Mouse (Mus musculus) cerebellum, postnatal 25 days (tissue): Measurements from ENCODE around the gene Spata31d1a.
"Not testable (repeated sequence)": the region's sequence is repeated elsewhere in the genome, so short reads cannot be mapped to it uniquely, and the experiment has no call there.

Experiments used
- DNase-seq, 2 experiments: peaks; one replicate each; pipeline ENCODE4 v3.0.0; 2021; ENCODE audit warnings: mixed read lengths in 2 of 2

Gene Spata31d1a

DNA sequence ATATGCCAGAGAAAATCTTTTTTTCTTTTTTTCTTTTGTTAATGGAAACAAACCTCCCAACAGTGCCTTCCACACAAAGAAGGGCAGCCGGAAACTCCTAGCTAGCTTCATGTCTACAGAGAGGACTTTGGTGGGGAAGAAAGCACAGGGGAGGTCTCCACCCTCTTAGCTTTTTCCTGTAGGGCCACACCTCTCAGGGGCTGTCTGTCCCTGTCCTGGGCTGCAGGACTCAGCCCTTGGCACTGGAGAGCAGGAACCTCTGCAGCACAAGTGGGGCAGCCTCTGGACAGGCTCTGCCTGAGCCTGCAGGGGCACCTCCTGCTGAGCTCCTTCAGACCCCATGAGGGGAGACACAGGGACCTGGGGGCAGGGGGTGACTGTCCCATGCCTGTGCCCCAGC, 10.0 kb downstream of the Spata31d1a start:
- not testable (repeated sequence) for DNase-seq

DNA sequence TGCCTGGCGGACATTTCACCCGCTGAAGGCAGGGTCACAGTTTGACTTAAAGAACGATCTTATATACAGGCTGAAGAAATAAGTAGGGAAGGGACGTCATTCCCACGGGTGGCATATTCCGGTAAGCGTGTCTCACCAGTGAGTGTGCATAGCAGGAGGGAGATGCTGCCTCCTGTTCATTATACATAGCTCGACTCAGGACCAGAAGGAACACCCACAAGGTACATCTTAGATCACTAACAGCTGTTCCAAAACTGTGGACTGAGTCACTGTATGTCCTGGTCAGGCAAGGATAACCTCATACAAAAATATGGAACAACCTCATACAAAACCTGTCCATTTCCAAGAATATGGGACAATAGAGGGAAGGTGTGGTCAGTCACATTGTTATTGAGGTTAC, 11.0 kb downstream of the Spata31d1a start:
- no peak for DNase-seq

- no peak for DNase-seq
These were observed 14.3 kb downstream of the Spata31d1a start for GRCm38 (mm10) chr13:59695781-59696180.

GRCm38 (mm10) chr13:59694008-59694407, 16.1 kb downstream of the Spata31d1a start, which contains the start of gene 4921517D22Rik:
Gene 4921517D22Rik, minus strand, starts transcription at chr13:59694108.
- DNase-seq, result no peak

DNA sequence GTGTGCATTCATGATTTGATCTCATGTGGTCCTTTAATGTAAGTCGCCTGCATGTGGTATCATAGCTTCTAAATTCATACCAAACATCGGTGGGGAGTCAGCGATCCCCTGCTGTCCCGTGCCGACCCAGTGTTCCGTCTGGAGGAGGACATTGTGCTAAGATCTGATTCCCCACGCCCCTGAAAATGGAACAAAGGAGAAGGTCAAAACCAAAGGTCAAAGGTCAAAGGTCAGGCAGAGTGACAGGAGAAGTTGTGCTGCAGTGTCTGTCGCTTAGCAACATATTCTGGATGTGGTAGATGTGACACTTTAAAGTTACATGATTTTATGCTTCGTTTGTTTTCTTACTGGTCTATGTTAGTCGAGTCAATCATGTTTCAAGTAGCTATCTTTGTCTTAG, 18.7 kb downstream of the Spata31d1a start:
- DNase-seq, result no peak

DNA sequence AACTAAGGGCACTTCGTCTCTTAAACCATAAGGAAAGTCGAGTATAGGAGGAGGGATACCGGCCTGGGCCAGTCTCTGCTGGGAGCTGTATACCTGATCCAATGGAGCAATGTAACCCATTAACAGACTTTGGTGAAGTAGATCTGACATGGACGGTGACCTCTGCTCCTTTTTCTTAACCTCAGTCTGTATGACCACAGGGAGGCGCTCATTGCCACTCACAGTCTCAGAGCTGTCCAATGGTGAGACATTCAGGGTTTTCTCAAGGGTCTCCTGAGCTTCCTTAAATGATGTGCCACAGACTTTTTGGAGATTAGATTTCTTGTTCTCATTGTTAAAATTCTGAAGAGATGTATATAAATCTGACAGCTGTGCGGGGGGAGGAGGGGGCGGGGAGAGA, 19.6 kb downstream of the Spata31d1a start:
- DNase-seq, result no peak

- no peak for DNase-seq
These were observed 20.3 kb downstream of the Spata31d1a start for GRCm38 (mm10) chr13:59689843-59690242.

GRCm38 (mm10) chr13:59689313-59689712, 20.8 kb downstream of the Spata31d1a start:
- DNase-seq, result no peak

DNA sequence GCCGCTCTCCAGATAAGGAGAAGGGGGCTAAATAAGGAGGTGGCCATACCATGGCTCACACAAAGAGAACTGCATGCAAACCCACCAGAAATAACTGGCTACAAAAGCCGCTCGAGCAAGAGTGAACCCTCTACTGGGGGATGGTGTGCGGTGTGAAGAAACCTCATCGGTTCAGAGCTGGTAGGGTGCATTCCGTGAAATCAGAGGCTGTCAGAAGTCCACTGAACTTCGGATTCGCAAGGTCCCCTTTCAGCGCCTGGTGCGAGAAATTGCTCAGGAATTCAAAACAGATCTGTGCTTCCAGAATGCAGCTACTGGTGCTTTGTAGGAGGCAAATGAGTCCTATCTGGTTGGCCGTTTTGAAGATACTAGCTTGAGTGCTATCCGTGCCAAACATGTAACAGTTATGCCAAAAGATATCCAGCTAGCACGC, 21.8 kb downstream of the Spata31d1a start:
- DNase-seq, result peak; percentile 62 to 68

DNA sequence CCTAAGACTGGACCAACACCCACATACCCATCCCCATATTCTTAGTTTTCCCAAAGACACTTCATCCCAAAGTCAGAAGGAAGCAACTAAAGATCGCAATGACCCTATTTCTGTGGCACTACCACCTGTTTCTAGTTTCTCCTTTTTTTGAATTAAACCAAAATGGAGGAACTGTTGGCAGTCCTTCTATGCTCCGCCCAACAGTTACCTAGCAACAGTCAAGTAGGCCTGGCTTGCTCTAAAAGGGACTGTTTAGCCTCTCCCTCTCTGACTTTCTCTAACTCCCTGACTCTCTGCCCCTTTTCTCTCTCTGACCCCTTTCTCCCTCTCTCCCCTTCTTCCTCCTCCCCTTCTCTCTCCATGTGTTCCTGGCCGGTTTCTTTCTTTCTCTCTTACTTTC, 24.9 kb downstream of the Spata31d1a start:
- DNase-seq, result no peak

GRCm38 (mm10) chr13:59682629-59683028, 27.5 kb downstream of the Spata31d1a start:
- DNase-seq, result no peak

- no peak for DNase-seq
These were observed 30.2 kb downstream of the Spata31d1a start for GRCm38 (mm10) chr13:59679908-59680307.

DNA sequence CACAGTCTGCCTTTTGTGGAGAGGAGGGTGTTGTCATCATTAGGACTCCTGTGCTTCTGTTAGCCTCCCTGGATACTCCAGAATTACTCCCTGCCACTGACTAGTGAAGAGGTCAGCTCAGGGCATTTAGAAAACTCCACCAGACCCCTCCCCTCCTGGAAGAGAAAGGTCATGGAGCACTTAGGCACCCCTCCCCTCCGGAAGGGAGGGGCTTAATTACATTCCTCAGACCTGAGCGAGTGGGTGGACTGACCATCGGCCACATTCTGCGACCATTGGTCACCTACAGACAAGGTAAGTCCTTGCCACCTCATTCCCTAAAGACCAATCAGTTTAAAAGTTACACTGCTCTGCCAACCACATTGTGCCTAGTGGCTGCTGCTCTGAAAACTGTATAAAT, 30.8 kb downstream of the Spata31d1a start:
- no peak for DNase-seq

GRCm38 (mm10) chr13:59676316-59677229, 33.6 kb downstream of the Spata31d1a start:
- peak in 1 of 2 experiments; percentile 35 for DNase-seq

DNA sequence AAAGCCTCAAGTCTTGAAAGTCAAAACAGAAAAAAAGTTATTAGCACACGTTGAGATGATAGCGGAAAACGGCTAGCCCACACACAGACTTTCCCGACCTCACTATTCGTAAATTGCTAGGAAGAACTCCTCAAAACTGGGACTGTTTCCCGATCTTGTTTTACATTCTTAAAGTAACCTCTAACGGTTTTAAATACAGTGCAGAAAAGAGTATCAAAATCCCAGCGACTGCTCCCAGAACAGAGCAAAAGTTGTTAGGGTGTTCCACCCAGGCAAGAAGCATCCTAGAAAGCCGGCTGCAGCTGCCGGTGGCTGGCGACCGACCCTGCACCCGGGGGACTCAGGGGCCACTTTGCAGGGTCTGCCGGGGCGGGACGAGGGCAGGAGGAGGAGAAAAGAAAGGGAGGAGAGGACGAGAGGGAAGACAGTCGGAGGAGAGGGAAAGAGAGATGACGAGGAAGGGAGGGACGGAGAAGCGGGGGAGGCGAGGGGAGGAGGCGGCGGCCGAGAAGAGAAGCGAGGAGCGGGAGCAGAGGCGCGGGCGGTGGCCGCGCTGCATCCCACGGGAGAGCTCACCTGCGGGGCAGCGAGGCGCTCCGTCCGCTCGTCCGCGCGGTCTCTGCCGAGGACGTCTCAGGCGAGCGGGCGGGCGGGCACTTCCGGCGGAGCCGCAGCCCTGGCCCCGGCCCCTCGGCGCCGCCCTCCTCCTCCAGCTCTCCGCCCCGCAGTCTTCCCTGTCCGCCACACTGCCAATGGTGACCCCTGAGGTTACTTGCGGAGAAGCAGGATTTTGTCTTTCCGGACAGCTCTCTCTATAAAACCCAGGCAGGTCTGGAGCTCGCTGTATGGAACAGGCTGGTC, 34.7 kb downstream of the Spata31d1a start, which contains the start of gene Golm1:
Golm1 (minus strand) TSS at position 661 of the 861 bp plus-strand sequence.
- DNase-seq, result peak; percentile 79 to 81

DNA sequence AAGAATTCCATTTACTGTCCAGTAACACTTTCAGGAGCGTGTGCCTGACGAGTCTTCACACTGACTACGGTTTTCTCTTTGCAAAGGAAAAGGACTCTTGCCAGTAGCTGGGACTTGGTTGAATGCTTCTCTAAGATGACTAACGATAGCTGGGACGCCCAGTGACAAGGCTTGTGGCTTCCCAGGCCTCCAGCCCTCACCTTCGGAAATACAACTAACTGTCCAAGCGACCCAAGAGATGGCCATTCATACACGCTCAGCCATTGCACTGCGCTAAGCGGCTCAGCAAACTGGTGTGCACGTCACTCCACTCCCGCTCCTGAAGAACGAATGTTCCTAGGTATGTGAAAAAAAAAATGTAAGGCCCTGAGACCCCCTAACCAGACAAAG, 35.4 kb downstream of the Spata31d1a start:
- peak; percentile 60 to 65 for DNase-seq

DNA sequence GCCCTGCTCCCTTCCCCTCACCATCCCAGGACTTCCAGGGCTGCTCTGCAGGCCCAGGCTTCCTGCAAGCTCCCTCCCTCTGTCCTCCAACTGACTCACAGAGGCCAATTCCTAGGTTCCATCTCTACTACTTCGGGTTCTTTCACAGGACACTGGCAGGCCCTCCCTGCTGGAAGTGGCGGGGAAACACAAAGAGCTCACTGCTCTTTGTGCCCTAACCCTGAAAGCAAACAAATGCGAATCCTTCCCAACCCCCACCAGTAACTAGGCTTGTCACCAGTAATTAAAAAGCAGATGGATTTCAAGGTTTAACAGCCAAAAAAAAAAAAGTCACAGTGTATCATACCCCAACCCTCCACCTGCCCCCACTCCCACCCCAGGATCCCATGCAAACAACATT, 35.9 kb downstream of the Spata31d1a start:
- DNase-seq, result no peak

DNA sequence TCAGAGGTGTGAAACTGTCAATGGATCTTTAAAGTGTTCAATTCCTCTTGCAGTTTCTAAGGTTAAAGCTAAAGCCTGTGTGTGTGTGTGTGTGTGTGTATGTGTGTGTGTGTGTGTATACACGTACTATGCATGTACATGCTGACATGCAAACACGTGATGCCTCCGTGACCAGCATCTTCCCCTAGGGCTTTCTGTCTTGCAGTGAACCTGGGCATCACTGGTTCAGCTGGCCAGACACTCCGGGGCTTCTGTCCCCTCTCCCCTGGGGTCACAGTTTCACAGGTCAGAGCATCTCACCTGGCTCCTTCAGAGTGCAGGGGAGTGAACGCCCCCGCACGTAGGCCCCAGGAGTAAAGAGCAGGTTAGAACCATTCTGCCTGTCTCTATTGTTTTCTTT, 36.5 kb downstream of the Spata31d1a start:
- no peak for DNase-seq

DNA sequence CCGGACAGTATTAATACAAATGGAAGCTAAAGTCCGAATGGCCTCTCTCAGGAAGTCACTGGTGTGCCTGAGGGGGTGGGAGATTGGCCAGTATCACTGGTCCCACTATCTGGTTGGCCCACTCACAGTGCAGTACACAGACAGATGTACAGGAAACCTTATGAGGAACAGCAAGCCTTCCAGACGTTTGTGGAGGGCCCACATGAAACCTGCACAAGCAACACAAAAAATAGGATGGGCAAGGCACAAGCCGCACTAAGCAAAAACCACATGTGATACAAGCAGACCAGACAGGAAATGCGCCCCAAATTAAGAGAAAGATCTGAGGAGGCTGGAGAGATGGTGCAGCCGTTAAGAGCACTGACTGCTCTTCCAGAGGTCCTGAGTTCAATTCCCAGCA, 37.9 kb downstream of the Spata31d1a start:
- no peak for DNase-seq

GRCm38 (mm10) chr13:59671521-59671920, 38.6 kb downstream of the Spata31d1a start:
- DNase-seq, result no peak

GRCm38 (mm10) chr13:59669946-59670345, 40.2 kb downstream of the Spata31d1a start:
- DNase-seq, result no peak

DNA sequence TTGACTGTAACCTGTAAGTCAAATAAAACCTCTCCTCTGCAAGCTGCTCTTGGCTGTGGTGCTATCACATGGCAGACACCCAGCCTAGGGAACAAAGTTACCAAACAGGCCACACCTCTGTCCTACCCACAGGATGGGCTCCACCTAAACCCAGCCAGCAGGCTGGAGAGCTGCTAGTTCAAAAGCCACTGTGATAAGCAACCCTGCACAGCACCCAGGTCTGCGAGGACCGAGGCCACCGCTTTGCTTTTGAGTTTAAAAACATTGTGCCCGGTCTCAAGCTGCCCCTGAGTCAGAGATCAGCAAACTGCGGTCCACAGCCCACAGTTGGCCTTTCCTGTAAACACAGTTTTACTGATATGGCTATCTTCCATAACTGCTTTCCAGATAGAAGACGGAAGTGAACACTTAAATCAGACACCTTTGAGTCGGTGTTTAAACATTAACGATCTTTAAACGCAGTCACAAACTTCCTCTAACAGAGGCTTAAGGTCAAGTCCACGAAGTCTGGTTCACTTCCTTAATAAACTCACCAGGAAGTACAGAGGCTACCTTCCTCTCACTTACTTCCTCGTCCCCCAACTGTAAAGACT, 41.5 kb downstream of the Spata31d1a start:
- peak in 1 of 2 experiments; percentile 26 for DNase-seq

- DNase-seq, result no peak
These were observed 42.4 kb downstream of the Spata31d1a start for GRCm38 (mm10) chr13:59667763-59668162.
